Mouse (Mus musculus): ENCODE data around the gene Chsy1.

The Chsy1 gene

GRCm38 (mm10) chr7:66137309-66137708, 28.0 kb downstream of the Chsy1 start:
- ATAC-seq (ENCODE audit: insufficient number of reproducible peaks, low FRiP score, low TSS enrichment) = no peak

DNA sequence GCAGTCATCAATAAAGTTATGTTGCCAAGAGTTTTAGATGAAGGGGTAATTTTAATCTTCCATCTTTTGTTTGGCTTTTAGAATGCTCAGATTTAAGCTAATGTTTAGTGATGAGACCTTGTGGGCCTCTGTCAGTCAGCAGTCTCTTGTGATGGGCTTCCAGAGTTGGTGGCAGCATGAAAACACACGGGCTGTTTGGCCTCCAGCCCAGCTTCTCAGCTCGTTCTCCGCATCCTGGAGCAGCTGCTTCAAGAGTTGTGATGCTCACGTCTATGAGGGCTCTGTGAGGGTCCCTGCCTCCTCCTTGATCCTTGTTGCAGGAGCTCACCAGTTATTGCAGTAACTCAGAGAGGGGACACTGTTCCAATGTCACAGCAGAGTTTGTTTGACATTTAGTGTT, 29.0 kb downstream of the Chsy1 start:
- no peak for ATAC-seq (ENCODE audit: insufficient number of reproducible peaks, low FRiP score, low TSS enrichment)

DNA sequence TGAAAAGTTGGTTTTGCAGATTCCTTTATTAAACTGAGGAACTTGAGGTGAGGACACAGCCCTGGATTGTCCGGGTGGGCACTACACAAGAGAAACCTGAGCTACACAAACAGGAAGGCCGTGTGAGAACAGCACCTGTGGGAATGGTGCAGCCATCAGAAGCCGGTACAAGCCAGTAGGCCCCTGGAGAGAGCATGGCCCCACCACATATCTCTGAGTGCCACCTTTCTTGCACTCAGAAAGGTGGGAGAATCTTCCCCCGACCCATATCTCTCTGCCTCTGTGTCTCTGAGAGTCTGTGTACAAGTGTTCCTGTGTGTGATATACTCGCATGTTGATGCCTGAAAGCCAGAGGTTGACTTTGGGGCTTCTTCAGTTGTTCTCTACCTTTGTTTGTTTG, 29.6 kb downstream of the Chsy1 start:
- no peak for ATAC-seq (ENCODE audit: insufficient number of reproducible peaks, low FRiP score, low TSS enrichment)

GRCm38 (mm10) chr7:66140095-66140494, 30.8 kb downstream of the Chsy1 start:
- no peak for ATAC-seq (ENCODE audit: insufficient number of reproducible peaks, low FRiP score, low TSS enrichment)

DNA sequence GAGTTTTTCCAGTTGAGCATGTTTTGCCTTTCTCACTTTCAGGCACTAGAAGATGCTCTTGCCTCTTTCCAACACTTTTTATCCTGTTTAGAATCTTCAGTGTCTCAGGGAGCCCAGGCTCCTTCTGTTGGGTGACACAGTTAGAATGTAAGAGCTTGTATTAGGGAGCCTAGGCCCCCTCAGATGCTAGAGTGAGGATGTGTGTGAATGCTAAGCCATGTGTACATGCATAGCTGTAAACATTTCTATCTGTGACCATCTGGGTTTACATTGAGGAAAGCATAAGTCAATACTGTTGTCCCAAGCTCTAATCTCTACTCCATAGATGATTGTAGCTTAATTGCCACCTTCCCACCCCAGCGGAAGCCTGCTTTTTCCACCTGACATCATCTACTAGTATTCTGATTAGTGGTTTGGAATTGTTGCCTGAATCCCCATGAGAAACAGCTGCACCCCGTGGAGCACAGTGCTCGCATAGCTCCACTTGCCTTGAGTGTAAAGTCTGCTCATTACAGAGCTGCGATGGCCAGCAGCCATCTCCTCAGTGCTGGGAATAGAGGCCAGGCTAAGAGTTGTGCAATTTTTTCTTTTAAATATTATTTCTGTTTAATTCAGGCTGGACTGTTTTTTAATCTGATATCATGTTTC, 31.7 kb downstream of the Chsy1 start:
- ATAC-seq (ENCODE audit: insufficient number of reproducible peaks, low FRiP score, low TSS enrichment) = no peak

- no peak for ATAC-seq (ENCODE audit: insufficient number of reproducible peaks, low FRiP score, low TSS enrichment)
Observed at GRCm38 (mm10) chr7:66142514-66142913, 33.2 kb downstream of the Chsy1 start.

DNA sequence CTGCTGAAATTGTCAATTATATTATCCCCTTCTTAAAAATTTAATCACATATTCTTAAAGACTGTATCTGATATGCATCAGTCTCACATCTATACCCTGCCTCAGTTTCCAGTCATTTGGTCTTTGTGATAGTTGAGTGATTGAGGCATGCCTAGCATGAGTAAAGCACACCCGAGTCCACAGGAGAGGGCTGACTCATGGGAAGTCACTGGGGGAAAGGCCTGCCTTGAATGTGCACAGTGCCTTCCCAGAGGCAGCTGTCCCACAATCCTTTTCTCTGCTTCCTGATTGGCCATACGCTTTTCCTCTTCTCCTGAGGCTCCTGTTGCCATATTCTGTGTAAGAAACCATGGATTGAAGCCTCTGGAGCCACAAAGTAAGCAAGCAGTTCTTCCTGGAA, 35.2 kb downstream of the Chsy1 start:
- no peak for ATAC-seq (ENCODE audit: insufficient number of reproducible peaks, low FRiP score, low TSS enrichment)

DNA sequence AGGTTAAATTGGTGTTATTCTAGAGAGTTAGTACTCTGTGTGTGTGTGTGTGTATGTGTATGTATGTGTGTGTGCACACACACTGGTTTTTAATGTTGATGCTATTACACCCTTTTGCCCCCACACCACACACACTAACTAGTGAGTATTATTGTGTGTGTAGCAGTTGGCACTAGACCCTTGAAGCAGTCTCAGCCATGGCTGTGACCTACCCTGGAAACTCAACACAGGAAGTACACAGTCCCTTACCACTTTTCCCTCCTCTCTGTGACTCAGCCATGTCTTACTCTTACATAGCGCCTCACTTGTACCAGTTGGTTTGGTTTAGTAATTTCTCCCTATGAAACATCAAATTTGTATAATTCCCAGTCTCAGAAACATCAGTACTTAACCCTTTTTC, 37.8 kb downstream of the Chsy1 start:
- ATAC-seq (ENCODE audit: insufficient number of reproducible peaks, low FRiP score, low TSS enrichment) = no peak

DNA sequence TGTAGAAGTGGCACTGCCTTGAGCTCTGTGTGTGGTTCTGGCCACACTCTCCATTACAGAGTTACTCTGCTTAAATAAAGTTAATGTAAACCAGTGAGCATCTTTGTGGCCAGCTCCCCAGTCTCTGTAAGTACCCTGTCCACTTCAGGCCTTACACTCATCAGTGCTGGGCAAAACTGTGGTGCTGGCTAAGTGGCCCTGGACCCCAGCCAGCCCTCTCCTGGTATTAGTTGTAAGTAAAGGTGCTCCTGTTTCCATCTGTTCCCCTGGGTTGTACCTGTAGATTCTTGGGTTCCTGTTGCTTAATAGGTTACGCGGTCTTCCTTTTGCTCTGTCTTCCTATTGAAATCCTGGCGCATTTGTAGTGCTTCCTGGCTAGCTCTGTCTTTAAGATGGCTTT, 38.5 kb downstream of the Chsy1 start:
- no peak for ATAC-seq (ENCODE audit: insufficient number of reproducible peaks, low FRiP score, low TSS enrichment)

DNA sequence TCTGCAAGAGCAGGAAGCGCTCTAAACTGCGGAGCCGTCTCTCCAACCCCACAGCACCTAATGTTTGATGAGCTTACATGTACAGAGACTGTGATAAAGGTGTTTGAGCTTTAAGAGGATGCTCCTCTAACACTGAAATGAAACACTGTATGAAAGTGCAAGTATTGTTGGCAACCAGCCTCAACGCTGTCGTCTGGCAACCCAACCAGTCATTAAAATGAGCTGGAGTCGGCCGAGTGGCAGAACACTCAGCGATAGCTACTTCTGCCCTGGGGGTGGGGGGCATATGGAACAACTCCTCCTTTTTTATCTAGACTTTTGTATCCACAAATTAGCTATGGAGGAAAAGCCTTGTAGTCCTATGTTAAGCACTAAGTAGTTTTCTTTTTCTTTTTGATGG, 40.2 kb downstream of the Chsy1 start:
- ATAC-seq (ENCODE audit: insufficient number of reproducible peaks, low FRiP score, low TSS enrichment) = no peak

GRCm38 (mm10) chr7:66150411-66150810, 41.1 kb downstream of the Chsy1 start:
- no peak for ATAC-seq (ENCODE audit: insufficient number of reproducible peaks, low FRiP score, low TSS enrichment)

GRCm38 (mm10) chr7:66157413-66157812, 48.1 kb downstream of the Chsy1 start:
- no peak for ATAC-seq (ENCODE audit: insufficient number of reproducible peaks, low FRiP score, low TSS enrichment)

DNA sequence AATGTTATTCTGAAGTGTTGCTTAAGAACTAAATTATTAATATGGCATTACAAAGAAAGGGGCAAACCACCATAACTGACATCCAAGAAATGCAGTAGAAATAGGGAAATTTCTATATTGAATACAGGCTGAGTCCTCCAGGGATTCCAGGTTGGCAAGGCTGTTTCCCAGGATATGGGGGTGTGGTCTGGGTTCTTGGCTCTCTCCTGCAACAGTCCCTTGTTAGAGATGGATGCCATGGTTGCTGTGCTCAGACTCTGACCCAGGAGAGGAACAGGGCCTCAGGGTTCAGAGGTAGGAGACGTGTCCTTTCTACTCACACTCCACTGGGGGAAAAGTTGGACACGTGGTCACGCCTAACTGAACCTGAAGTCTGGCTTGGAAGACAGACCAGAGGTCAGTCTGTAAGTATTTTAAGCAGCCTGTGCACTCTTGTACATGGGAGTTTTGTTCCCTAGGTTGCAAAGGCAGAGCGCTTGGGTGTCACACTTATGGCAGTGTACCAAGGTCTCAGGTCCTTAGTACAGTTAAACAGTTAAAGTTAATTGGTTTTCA, 48.6 kb downstream of the Chsy1 start:
- no peak for ATAC-seq (ENCODE audit: insufficient number of reproducible peaks, low FRiP score, low TSS enrichment)

GRCm38 (mm10) chr7:66158616-66159129, 49.4 kb downstream of the Chsy1 start:
- no peak for ATAC-seq (ENCODE audit: insufficient number of reproducible peaks, low FRiP score, low TSS enrichment)

- no peak for ATAC-seq (ENCODE audit: insufficient number of reproducible peaks, low FRiP score, low TSS enrichment)
Observed at GRCm38 (mm10) chr7:66159961-66160360, 50.6 kb downstream of the Chsy1 start.

DNA sequence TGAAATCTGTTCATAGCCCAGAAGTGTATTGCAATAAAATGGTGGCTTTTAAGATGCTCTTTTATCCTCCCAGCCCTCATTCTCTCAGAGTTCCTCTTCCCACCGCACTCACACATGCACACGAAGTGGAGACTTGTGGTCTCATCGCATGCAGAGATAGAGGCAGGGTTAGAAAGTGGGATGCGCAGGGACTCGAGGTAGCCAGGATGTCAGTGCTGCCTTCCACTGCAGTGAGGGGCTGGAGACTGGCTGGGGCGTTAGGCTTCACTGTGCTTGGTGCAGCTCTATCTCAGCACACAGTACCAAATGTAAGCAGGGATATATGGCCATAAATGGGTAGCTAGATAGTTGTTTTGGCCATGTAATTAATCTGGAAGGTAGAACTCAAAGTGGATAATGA, 52.5 kb downstream of the Chsy1 start:
- no peak for ATAC-seq (ENCODE audit: insufficient number of reproducible peaks, low FRiP score, low TSS enrichment)

- no peak for ATAC-seq (ENCODE audit: insufficient number of reproducible peaks, low FRiP score, low TSS enrichment)
Observed at GRCm38 (mm10) chr7:66162489-66162888, 53.2 kb downstream of the Chsy1 start.

- no peak for ATAC-seq (ENCODE audit: insufficient number of reproducible peaks, low FRiP score, low TSS enrichment)
Observed at GRCm38 (mm10) chr7:66162981-66163380, 53.7 kb downstream of the Chsy1 start.

DNA sequence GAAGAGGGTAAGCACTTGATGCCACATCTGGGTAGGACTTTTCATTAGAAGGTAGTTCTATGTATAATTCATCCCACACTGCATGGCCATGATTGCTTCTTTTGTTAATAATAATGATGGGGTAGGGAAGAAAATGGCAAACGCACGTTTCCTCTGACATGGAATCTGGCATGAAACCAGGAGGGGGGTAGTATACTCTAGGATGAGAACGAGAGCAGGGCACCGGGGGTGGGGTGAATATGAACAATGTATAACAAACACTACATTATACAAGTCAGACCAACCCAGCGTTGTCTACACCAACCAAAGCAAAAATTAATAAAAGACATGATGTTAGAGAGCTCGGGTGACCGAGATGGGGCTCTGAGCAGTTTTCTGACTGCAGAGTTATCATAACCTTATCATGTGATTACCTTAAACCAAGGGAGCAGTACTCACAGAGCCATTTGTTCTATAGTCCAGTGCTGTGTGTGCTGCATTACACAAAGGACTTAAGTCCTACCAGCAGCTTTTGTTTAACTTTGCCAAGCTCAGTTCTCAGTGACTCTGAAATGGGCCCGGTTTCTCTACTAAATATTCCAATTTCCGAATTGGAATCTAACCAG, 55.2 kb downstream of the Chsy1 start:
- ATAC-seq (ENCODE audit: insufficient number of reproducible peaks, low FRiP score, low TSS enrichment) = no peak

DNA sequence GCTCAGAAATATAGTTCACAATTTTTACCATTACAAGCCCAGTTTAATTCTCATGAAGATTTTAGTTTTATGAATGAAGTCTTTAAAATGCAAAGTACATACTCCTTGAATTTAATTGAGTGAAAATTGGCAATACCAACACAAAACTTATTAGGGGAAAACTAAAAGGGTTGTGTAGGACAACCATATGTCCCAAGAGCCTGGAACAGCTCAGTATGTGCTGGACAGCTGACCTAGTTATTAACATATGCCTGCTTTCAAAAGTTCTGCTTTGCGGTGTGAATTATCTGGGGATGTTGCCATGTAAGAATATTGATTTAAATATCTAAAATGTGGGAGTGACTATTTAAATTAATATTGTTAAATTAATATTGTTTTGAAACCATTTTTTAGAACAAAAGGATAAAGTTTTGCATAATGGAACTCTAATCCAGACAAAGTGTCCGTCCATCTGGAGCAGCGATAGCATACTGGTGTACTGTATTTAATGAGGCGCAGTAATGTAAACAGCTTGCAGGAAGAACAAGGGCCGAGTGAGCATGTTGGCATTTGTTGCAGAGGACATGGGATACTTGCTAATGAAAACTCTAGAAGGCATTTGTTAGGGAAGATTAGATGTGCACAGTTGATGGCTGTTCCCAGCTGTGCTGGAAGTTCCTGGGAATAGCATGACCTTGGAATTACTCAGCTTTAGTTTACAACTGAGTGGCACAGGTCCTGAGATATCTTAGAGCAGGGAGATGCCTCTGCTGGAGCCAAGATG, 55.9 kb downstream of the Chsy1 start:
- ATAC-seq (ENCODE audit: insufficient number of reproducible peaks, low FRiP score, low TSS enrichment) = no peak

DNA sequence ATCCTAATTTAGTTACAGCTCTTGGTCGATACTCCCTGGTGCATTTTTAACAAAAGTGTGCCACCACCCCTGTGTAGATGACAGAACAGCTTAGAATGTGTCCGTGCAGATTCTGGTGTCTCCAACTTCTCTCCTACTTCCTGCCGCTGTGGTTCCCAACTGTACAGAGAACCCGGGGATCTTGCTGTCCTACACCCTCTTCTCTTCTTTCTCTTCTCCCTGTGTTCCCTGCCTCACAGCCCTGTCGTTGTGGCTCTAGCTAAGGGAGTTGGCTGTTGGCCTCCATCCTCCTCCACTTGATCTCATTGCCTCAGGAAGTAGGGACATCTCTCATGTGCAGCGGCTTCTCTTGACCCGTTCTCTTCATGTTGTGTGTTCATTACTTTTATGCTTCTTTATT, 59.6 kb downstream of the Chsy1 start:
- ATAC-seq (ENCODE audit: insufficient number of reproducible peaks, low FRiP score, low TSS enrichment) = no peak

Measured in cerebellum, adult (tissue).